Mouse (Mus musculus) heart, embryonic 12.5 days (tissue): Measurements from ENCODE around the gene Tmem190. TPM values are rescaled to one million over a fixed set of nuclear protein-coding genes. Genes with fewer than 3 reads are reported as not detected.

ENCODE experiments used
- ATAC-seq: fragments of 200-750 bp; cut with Nextera tagmentation; 2 replicates; pipeline ENCODE4 v1.8.0; 2017; ENCODE audit warnings: moderate TSS enrichment, moderate library complexity; ENCODE audit not compliant: insufficient number of reproducible peaks, low FRiP score
- H3K27ac ChIP-seq: fragments of 300-500 bp; sonication (generic); 2 replicates; pipeline ENCODE4 v1.5.1; 2016; ENCODE audit warnings: mild to moderate bottlenecking, moderate library complexity; ENCODE audit not compliant: poor library complexity, severe bottlenecking
- H3K27me3 ChIP-seq: fragments of 300-500 bp; sonication (generic); replicated peaks from 2 replicates; pipeline ENCODE4 v1.6.1; 2016; ENCODE audit warnings: mild to moderate bottlenecking, moderate library complexity
- H3K36me3 ChIP-seq: fragments of 300-500 bp; sonication (generic); 2 replicates; pipeline ENCODE4 v1.6.1; 2016; ENCODE audit warnings: mild to moderate bottlenecking, moderate library complexity
- H3K4me1 ChIP-seq: fragments of 300-500 bp; sonication (generic); replicated peaks from 2 replicates; pipeline ENCODE4 v1.6.1; 2016; ENCODE audit warnings: mild to moderate bottlenecking
- H3K4me2 ChIP-seq: fragments of 300-500 bp; sonication (generic); 2 replicates; pipeline ENCODE4 v1.6.1; 2016; ENCODE audit warnings: mild to moderate bottlenecking, moderate library complexity
- H3K4me3 ChIP-seq: fragments of 300-500 bp; sonication (generic); 2 replicates; pipeline ENCODE4 v1.5.1; 2016; ENCODE audit warnings: mild to moderate bottlenecking
- H3K9ac ChIP-seq: fragments of 300-500 bp; sonication (generic); 2 replicates; pipeline ENCODE4 v1.6.1; 2016; ENCODE audit warnings: mild to moderate bottlenecking, moderate library complexity
- H3K9me3 ChIP-seq: fragments of 300-500 bp; sonication (generic); replicated peaks from 2 replicates; pipeline ENCODE4 v1.6.1; 2016; ENCODE audit warnings: mild to moderate bottlenecking, moderate library complexity
- WGBS: fragments of 180-500 bp; shearing (Covaris S2); methylation state at CpG from one replicate; pipeline ENCODE4 v1.1.7; 2016; 5-methylcytosine and 5-hydroxymethylcytosine counted together
- polyA plus RNA-seq: library from polyadenylated mRNA; unstranded; fragments of >200 nt; fragmentation: Nextera tagmentation; extraction: Ambion mirVana; gene quantifications from 2 replicates; pipeline ENCODE4 v1.2.1, GENCODE M21; 2016

The Tmem190 gene
- polyA plus RNA-seq, 1 experiment from 2014 or later, result not detected

- H3K9ac ChIP-seq, result no peak overlapping the region
- no peak overlapping the region for H3K27ac ChIP-seq
- no peaks in the 10 kb centered on the region for H3K36me3 ChIP-seq
- H3K4me1 ChIP-seq, result peaks cover 16% of the 10 kb centered on the region; the same call in 1 of the 2 replicates
- peaks cover 3% of the 10 kb centered on the region; the same call in 1 of the 2 replicates for H3K27me3 ChIP-seq
- H3K9me3 ChIP-seq, result no peaks in the 10 kb centered on the region
- 79% methylated on average over 4 of the region's 4 CpGs for WGBS
- H3K4me3 ChIP-seq, result no peak overlapping the region
- no peak for ATAC-seq
- no peak overlapping the region for H3K4me2 ChIP-seq
Measured at GRCm38 (mm10) chr7:4821690-4822089, 39.0 kb downstream of the Tmem190 start.

- no peak for ATAC-seq
- no peak overlapping the region for H3K9ac ChIP-seq
- peaks cover 16% of the 10 kb centered on the region; the same call in 1 of the 2 replicates for H3K4me1 ChIP-seq
- no peaks in the 10 kb centered on the region for H3K36me3 ChIP-seq
- no peaks in the 10 kb centered on the region for H3K9me3 ChIP-seq
- H3K27ac ChIP-seq, result no peak overlapping the region
- no peak overlapping the region for H3K4me2 ChIP-seq
- 62% methylated on average over 6 of the region's 6 CpGs for WGBS
- H3K27me3 ChIP-seq, result peaks cover 3% of the 10 kb centered on the region; the same call in 1 of the 2 replicates
- H3K4me3 ChIP-seq, result no peak overlapping the region
Measured at GRCm38 (mm10) chr7:4822162-4822907, 39.6 kb downstream of the Tmem190 start.

GRCm38 (mm10) chr7:4825365-4825764 lies 42.6 kb downstream of the Tmem190 start:
- no peak overlapping the region for H3K9ac ChIP-seq
- no peak overlapping the region for H3K27ac ChIP-seq
- no peak for ATAC-seq
- no peaks in the 10 kb centered on the region for H3K9me3 ChIP-seq
- 46% methylated on average over 4 of the region's 4 CpGs for WGBS
- no peak overlapping the region for H3K4me2 ChIP-seq
- no peak overlapping the region for H3K4me3 ChIP-seq
- H3K27me3 ChIP-seq, result peaks cover 17% of the 10 kb centered on the region
- no peaks in the 10 kb centered on the region for H3K36me3 ChIP-seq
- H3K4me1 ChIP-seq, result peaks cover 16% of the 10 kb centered on the region; the same call in 1 of the 2 replicates

GRCm38 (mm10) chr7:4830476-4830875 lies 47.7 kb downstream of the Tmem190 start:
- Histone ChIP-seq H3K36me3 (no peaks in the 10 kb centered on the region), H3K27me3 (peaks cover 61% of the 10 kb centered on the region), H3K4me2 (no peak overlapping the region), H3K27ac (no peak overlapping the region), H3K4me3 (no peak overlapping the region), H3K4me1 (no peaks in the 10 kb centered on the region), H3K9ac (no peak overlapping the region), H3K9me3 (no peaks in the 10 kb centered on the region)
- WGBS, result 3% methylated on average over 12 of the region's 12 CpGs
- ATAC-seq, result no peak

Other genes starting within 250 kb of the Tmem190 start
- gene Syt5, start 235.4 kb upstream of the Tmem190 start, polyA plus RNA-seq, result 1.4 and 1.6 TPM in 2 replicates
- gene Ptprh, start 178.9 kb upstream of the Tmem190 start, polyA plus RNA-seq, result not detected in 2 replicates
- 3.2 and 3.7 TPM in 2 replicates for gene Tmem86b, start 151.5 kb upstream of the Tmem190 start, polyA plus RNA-seq
- gene Ppp6r1, start 123.9 kb upstream of the Tmem190 start, polyA plus RNA-seq, result 9.8 and 10.2 TPM in 2 replicates
- 78.2 and 84.7 TPM in 2 replicates for gene Hspbp1, start 97.9 kb upstream of the Tmem190 start, polyA plus RNA-seq
- gene Brsk1, start 92.3 kb upstream of the Tmem190 start, polyA plus RNA-seq, result 1.0 and 1.7 TPM in 2 replicates
- 0.08 TPM in 1 of 2 replicates, not detected in the other for gene Tmem150b, start 57.7 kb upstream of the Tmem190 start, polyA plus RNA-seq
- 60.7 and 65.0 TPM in 2 replicates for gene Kmt5c, start 42.8 kb upstream of the Tmem190 start, polyA plus RNA-seq
- 41.0 and 44.4 TPM in 2 replicates for gene Cox6b2, start 29.8 kb upstream of the Tmem190 start, polyA plus RNA-seq
- not detected in 2 replicates for gene Fam71e2, start 11.6 kb upstream of the Tmem190 start, polyA plus RNA-seq
- gene Il11, start 78 bp upstream of the Tmem190 start, polyA plus RNA-seq, result 0.28 TPM in 1 of 2 replicates, not detected in the other
- gene Tmem238, start 6.7 kb downstream of the Tmem190 start, polyA plus RNA-seq, result 4.6 and 4.8 TPM in 2 replicates
- 279 and 284 TPM in 2 replicates for gene Rpl28, start 9.9 kb downstream of the Tmem190 start, polyA plus RNA-seq
- gene Ube2s, start 29.7 kb downstream of the Tmem190 start, polyA plus RNA-seq, result 344 and 363 TPM in 2 replicates
- 0.05 TPM in 1 of 2 replicates, not detected in the other for gene Shisa7, start 61.8 kb downstream of the Tmem190 start, polyA plus RNA-seq
- gene Isoc2b, start 87.3 kb downstream of the Tmem190 start, polyA plus RNA-seq, result 3.9 and 4.4 TPM in 2 replicates
- gene Isoc2a, start 94.2 kb downstream of the Tmem190 start, polyA plus RNA-seq, result 0.74 and 1.0 TPM in 2 replicates
- gene Gm36210, start 123.6 kb downstream of the Tmem190 start, polyA plus RNA-seq, result 0.27 and 0.30 TPM in 2 replicates
- gene Zfp628, start 132.3 kb downstream of the Tmem190 start, polyA plus RNA-seq, result 2.6 and 2.9 TPM in 2 replicates
- gene Nat14, start 139.1 kb downstream of the Tmem190 start, polyA plus RNA-seq, result 4.6 and 5.5 TPM in 2 replicates
- 1.5 and 1.7 TPM in 2 replicates for gene Ssc5d, start 142.8 kb downstream of the Tmem190 start, polyA plus RNA-seq
- 2.1 and 2.6 TPM in 2 replicates for gene Sbk2, start 181.5 kb downstream of the Tmem190 start, polyA plus RNA-seq
- 0.08 and 0.17 TPM in 2 replicates for gene Sbk3, start 188.2 kb downstream of the Tmem190 start, polyA plus RNA-seq
- gene Zfp579, start 213.2 kb downstream of the Tmem190 start, polyA plus RNA-seq, result 26.0 and 29.3 TPM in 2 replicates
- gene Zfp524, start 231.5 kb downstream of the Tmem190 start, polyA plus RNA-seq, result 9.8 and 10.4 TPM in 2 replicates
- gene Fiz1, start 231.8 kb downstream of the Tmem190 start, polyA plus RNA-seq, result 28.9 and 31.2 TPM in 2 replicates
- not detected in 2 replicates for gene Gm44973, start 232.6 kb downstream of the Tmem190 start, polyA plus RNA-seq
- 5.1 and 5.4 TPM in 2 replicates for gene Zfp865, start 237.4 kb downstream of the Tmem190 start, polyA plus RNA-seq
- 1.5 and 1.7 TPM in 2 replicates for gene Ccdc106, start 237.6 kb downstream of the Tmem190 start, polyA plus RNA-seq